Mouse (Mus musculus) kidney, postnatal 14 days (tissue): Measurements from ENCODE around the gene Pcsk5.

Source experiments
- DNase-seq: peaks from one replicate; pipeline ENCODE4 v3.0.0; 2022; ENCODE audit warnings: mixed read lengths

The Pcsk5 gene

GRCm38 (mm10) chr19:17837471-17837859, at the start of gene Pcsk5:
Pcsk5 (minus strand) TSS chr19:17837632.
- DNase-seq, result peak; percentile 93

DNA sequence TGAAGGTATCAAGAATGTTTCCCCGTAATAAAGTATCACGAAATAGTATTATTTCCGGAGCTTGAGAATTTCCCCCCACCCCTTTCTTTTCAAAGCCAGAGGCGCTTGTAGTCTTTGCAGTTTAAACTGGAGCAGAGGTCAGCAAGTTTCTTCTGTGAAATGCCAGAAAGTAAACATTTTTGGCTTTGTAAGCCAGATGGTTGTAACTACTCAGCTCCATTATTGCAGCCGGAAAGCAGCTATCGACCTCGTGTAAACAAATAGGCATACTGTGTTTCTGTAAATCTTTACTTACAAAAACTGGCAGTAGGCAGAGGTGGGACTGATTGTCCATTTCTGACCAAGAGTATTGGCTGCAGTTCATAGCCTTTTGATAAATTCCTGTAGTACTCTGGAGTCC, 38.4 kb upstream of the Pcsk5 start:
- no peak for DNase-seq

DNA sequence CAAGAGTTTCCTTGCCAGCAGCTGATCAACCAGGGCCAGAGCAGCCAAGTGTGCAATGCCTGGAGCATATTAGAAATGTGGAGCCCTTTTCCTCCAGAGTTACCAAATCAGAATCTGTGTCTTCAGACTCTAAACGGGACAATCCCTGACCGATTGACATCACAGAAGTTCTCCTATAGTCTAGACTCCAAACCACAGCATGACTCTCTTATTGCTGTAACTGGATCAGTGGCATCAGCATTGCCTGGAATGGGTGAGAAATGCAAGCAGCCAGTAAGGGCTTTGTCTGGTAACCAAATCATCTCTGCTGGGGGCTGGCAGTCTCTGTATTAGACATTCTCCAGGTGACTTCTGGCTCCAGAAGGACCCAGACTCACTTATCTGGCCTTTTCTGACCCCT, 37.0 kb upstream of the Pcsk5 start:
- peak; percentile 6 for DNase-seq

DNA sequence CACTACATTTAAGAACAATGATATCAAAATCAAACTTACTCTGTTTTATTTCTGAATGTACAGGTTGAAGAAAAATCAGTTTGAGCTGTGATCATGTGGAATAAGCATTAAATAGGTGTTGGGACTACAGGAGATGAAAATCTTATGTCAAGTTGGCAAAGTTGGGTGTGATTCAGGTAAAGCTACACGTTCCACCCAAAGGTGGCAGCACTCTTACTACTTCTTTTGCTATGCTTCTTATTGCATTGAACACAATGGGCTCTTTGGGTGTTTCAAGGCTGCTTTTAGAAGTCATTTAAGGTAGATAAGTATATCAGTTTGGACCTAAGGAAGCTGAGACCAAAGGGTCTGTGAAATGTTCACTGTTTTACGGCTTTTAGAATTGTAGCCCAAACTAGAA, 36.3 kb upstream of the Pcsk5 start:
- peak; percentile 9 for DNase-seq

- no peak for DNase-seq
Observed at GRCm38 (mm10) chr19:17866317-17866891, 29.0 kb upstream of the Pcsk5 start.

- DNase-seq, result no peak
Observed at GRCm38 (mm10) chr19:17860351-17861014, 23.1 kb upstream of the Pcsk5 start.

DNA sequence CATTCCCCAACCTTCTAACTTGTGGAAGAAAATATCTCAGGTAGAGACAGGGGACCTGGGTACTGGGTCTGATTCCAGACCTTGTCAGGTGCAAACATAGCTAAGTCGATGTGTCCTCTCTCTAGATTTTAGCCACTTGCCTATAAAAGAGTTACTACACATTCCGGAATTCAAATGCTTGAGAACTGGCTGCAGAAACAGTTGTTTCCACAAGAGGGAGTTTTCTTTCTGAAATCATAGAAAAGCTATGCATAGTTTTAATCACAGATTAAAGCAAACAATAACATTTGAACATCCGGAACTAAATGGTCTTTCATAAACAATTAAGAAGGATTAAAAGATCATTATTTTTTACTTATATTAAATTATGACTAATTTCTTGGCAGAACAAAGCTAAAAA, 19.3 kb upstream of the Pcsk5 start:
- peak; percentile 48 for DNase-seq

DNA sequence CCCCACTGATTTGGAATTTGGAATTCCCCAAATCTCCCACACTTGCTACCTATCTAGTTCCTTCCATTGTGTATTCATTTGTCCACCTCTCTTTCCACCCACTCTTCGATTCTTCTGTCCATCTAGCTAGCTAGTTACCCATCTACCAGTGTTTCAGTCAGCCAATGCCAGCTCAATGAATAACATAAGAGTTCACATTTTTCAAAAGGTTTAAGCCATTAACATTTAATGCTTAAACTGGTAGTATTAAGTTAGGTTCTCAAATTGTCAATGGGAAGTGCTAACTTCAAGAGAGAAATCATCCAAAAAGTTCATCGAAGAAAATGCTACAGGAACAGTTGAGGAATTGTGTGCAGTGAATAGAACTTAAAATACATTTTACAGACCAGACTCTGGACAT, 11.0 kb upstream of the Pcsk5 start:
- no peak for DNase-seq

DNA sequence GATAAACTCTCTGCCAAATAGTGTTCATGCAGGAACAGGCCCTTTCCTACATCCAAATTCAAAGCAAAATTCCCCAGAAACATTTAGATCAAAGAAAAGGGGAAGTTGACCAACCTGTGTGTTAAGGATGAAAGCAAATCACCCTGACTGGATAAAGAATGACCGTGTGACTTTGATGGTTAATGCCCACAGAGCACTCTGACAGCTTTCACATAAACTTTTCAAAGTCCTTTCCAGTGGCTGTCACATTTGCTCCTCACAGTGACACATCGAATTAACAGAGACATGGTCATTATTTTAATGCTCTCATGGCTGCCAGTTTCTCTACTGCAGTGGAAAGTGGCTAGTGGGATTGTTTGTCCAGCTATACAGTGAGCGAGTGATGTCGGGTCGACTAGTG, 8.5 kb upstream of the Pcsk5 start:
- DNase-seq, result no peak

DNA sequence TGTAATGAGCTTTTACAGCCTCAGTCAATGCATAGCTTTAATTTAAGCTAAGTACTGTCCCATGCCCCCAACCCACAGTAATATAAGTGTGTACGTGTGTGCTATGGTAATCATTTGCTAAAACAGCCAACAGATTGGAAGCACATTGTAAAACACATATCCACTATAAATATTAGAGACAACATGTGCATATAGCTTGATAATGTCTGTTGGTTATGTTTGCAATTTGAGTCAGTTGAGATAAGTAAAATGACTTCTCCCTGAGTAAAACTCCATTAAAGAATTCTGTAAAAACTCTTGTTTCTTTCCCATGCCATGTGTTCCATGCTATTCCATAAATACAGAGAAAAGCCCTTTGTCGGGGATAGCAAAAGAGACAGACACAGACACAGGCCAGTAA, 4.2 kb upstream of the Pcsk5 start:
- DNase-seq, result no peak

DNA sequence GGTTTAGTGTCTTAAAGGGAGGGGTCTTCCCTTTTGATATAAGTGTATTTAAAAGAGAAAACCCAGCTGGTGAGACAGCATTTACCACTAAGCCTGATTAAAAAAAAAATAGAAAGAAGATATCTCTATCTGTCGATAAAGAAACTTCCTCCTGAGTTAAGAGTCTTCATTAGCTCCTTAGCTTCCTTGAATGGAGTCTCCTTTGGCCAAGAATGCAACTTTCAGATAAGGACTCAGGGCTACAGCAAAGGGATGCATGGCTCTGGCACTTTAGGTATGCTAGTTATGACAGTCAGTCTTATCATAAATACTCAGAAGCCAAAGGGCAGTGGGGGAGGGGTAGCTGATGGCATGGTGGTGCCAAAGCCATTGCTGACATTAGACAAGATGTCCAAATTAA, 2.4 kb upstream of the Pcsk5 start:
- no peak for DNase-seq

GRCm38 (mm10) chr19:17836566-17837470, 614 bp downstream of the Pcsk5 start:
- peak; percentile 65 for DNase-seq

DNA sequence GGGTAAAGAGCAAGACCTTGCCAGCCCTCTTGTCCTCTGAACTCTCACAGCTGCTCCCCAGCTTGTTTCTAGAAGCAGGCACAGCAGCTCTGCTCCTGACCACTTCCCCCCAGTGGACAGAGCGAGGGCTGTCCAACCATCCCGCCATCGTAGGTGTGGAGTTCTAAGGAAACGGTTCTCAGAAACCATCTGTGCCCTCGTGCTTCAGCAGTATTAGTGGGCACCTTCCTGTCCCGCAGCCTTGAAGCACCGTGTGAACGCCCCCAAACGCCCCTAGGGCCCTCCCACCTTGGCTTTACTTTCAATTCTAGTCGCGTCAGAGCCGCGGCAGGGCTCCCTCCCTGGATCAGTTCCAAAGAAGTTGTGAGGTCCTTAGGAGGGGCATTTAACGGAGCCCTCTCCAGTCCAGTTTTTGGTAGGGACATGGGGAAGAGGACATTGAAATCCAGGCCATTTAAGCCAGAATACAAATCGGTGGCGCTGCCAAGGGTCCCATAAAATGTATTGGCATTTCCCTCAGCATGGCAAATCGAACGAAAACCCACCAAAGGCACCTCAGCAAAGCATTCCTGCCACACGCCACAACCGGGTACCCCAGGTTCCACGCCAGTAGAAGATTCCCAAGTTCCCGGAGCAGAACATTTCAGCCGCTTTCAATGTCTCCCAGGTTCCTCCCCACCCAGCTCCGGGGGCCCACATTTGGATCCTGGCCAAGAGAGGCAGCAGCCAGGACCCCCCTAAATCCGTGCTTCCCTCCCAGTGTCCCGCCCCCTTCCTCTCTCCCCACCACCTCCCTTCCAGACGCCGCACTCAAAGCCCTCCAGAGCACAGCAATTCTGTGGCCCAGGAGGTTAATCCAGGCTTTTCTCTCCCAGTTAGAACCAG, 1.5 kb downstream of the Pcsk5 start:
- peak; percentile 67 for DNase-seq

DNA sequence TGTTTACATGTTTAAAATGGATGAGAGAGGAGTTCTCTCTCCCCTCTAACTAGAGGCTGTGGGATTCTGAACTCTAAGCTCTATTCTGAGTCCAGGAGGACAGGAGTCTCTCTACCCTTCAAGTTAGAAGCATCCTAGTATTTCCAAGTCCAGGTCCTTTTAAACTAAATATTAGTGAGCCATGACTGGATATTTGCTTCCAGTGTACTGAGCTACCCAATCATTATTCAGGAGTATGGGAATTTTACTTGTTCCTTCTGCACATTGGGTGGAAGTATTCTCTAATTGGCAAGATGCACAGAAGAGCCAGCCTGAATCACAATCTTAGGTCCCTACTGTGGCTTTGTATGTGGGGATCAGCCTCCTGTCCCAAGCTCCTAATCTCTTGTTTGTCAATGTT, 2.5 kb downstream of the Pcsk5 start:
- no peak for DNase-seq

DNA sequence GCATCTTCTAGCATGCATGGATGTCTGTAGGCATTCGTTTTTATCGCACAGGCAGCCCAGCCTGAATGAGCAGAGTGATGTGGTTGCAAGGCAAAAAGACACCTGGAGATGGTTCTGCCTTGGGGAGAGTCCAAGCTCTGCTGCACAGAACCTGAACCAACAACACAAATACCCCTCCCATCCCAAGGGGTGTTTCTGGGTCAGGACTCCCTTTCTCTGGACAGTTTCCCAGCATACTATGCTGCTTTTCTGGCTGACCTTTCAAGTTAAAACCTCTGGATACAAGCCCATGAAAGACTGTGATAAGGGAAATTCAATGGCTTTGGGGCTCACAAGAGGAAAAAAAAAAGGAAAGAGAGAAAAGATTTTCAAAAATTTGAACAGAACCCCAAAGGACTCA, 6.1 kb downstream of the Pcsk5 start:
- no peak for DNase-seq

GRCm38 (mm10) chr19:17828414-17828813, 9.0 kb downstream of the Pcsk5 start:
- no peak for DNase-seq

DNA sequence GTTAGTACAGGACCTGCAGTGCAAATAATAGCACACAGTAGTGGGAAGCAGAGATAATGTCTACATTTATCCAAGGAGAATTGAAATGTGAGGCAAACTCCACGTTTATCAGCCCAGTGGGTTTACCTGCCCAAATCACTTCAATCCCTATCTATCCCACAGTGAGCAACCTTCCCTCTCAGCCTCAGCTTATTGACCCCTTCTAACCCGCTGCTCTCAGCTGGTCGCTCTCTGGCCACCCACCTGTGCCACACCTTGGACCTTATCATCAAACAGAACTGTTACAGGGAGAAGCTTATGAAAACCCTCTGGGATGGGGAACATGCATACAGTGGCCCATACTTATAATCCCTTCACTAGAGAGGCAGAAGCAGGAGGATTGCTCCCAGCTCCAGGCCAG, 10.7 kb downstream of the Pcsk5 start:
- DNase-seq, result no peak

GRCm38 (mm10) chr19:17820046-17820445, 17.4 kb downstream of the Pcsk5 start:
- DNase-seq, result no peak

DNA sequence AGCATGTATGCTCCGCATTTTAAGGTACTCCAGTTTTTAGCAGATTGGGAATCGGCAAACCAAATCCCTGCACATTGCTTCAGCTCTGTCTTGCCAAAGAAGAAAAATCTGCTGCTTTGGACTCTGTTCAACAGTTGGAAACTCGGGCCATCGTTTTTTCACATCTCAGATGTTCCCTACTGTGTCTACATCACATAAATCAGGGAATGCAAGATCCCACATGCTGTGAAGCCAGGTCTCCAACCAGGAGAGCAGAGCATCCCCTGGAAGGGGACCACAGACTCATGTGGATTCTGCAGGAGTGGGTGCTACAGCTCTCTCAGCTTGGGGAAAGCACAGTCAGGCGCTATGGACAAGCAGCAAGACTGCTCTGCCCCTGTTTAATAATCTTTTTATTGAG, 18.4 kb downstream of the Pcsk5 start:
- no peak for DNase-seq

DNA sequence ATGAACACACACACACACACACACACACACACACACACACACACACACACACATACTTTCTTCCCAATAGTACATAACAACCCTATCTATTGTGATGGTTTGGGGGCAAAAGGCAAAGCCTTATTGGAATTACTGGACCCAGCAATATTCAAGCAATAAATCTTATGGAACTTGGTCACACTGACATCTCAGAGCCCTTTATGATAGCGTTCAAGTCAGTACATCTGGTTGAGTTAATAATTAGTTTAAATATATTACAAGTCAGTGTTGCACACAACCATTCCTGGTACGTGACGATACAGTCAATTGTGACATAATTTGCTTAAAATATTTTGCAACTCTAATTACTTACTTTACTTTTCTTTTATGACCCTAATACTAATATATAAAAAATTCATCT, 22.4 kb downstream of the Pcsk5 start:
- no peak for DNase-seq

GRCm38 (mm10) chr19:17813449-17813990, 23.9 kb downstream of the Pcsk5 start:
- no peak for DNase-seq

DNA sequence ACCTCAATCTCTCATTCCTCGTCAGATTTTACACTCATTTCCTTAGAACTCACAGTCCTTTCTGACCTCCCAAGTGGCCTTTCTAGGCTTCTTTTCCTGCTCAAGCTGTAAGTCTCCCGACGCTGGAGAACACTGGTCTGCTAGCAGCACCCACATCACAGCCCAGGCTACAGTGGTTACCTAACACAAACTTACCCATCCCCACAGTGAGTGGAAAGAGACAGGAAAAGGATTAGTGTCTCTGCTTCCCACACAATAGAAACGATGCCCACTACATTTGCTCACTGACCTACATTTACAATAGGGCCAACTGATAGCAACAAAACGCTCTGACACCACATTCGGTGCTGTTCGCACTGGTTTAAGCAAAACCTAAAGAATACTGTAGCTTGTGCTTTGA, 24.8 kb downstream of the Pcsk5 start:
- DNase-seq, result no peak

- DNase-seq, result no peak
Observed at GRCm38 (mm10) chr19:17806626-17807025, 30.8 kb downstream of the Pcsk5 start.
